Mouse (Mus musculus): ENCODE measurements around the gene Ranbp17. TPM values are rescaled to one million over a fixed set of nuclear protein-coding genes. Genes with fewer than 3 reads are reported as not detected.

The Ranbp17 gene
- polyA plus RNA-seq, 1 experiment = 7.2 TPM

GRCm38 (mm10) chr11:33309566-33309965, 204.0 kb downstream of the Ranbp17 start:
- no peak for DNase-seq (ENCODE audit: low read depth)
- TF ChIP-seq CTCF (IDR thresholded peaks at IDR 0.05; ENCODE audit: borderline replicate concordance, extremely low read depth, insufficient read depth, insufficient read length) (no peak), POLR2A (IDR thresholded peaks at IDR 0.05; ENCODE audit: borderline replicate concordance, extremely low read depth, insufficient read depth, insufficient read length, poor library complexity, severe bottlenecking) (no peak)

- TF ChIP-seq POLR2A (IDR thresholded peaks at IDR 0.05; ENCODE audit: borderline replicate concordance, extremely low read depth, insufficient read depth, insufficient read length, poor library complexity, severe bottlenecking) = no peak
- TF ChIP-seq CTCF (IDR thresholded peaks at IDR 0.05; ENCODE audit: borderline replicate concordance, extremely low read depth, insufficient read depth, insufficient read length) = no peak
- DNase-seq (ENCODE audit: low read depth) = peak; percentile 84
Measured at GRCm38 (mm10) chr11:33300859-33301258, 212.7 kb downstream of the Ranbp17 start.

DNA sequence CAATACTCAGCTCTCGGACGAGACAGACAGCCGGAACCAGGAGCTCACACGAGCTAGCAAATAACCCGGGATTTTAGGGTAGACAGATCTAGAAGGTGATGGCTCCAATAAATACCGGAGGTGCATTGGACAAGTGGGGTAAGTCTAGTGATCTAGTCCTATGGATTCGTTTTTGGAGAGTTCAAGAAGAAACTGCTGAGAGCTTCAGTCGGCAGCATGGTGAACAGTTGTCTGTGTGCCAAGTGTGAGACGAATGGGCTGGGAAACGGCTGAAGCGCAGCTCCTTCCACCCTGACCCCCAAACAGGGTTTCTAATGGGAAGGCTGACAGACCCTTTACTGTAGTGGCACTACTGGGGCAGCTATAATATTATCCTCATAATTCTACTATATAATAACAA, 214.2 kb downstream of the Ranbp17 start:
- TF ChIP-seq POLR2A (IDR thresholded peaks at IDR 0.05; ENCODE audit: borderline replicate concordance, extremely low read depth, insufficient read depth, insufficient read length, poor library complexity, severe bottlenecking) = no peak
- TF ChIP-seq CTCF (IDR thresholded peaks at IDR 0.05; ENCODE audit: borderline replicate concordance, extremely low read depth, insufficient read depth, insufficient read length) = no peak
- DNase-seq (ENCODE audit: low read depth) = peak; percentile 50

DNA sequence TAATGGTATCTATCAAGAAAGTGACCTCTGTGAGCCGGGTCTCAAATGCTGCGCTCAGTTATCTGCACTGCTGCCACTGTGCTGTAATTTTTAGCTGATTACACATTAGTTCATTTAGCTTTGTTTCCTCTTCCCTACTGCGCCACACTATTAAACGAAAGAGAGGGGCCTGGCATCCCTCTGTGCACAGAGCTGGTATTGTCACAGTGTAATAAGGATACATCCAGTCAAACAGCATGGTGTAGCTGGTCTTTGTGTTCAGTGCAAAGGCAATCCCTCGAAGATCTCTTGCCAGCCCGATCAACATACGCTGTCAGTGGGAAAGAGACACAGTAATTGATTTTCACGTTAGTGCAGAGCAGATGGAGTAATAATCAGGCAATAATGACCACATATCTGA, 216.4 kb downstream of the Ranbp17 start:
- DNase-seq (ENCODE audit: low read depth) = peak; percentile 80
- TF ChIP-seq POLR2A (IDR thresholded peaks at IDR 0.05; ENCODE audit: borderline replicate concordance, extremely low read depth, insufficient read depth, insufficient read length, poor library complexity, severe bottlenecking) (no peak), CTCF (IDR thresholded peaks at IDR 0.05; ENCODE audit: borderline replicate concordance, extremely low read depth, insufficient read depth, insufficient read length) (no peak)

- peak; percentile 47 for DNase-seq (ENCODE audit: low read depth)
Measured at GRCm38 (mm10) chr11:33295422-33295821, 218.1 kb downstream of the Ranbp17 start.

DNA sequence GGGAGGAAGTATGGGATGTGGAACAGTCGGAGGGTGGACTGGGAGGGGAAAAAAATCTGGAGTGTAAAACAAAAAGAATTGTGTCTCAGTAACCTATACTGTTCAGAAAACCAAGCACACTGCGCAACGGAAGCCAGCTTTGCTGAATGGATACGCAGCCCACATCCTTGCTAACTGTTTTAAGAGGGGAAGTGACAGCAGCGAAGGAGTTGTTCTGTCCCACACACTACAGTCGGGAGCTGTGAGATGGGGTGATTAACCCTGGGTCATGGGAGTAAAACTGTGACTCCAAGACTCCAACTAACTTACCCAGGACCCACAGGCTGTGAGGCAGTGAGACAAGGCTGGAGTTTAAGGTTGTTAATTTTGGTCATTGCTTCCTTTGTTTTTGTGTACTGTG, 219.5 kb downstream of the Ranbp17 start:
- DNase-seq (ENCODE audit: low read depth) = no peak
- TF ChIP-seq CTCF (IDR thresholded peaks at IDR 0.05; ENCODE audit: borderline replicate concordance, extremely low read depth, insufficient read depth, insufficient read length) (no peak), POLR2A (IDR thresholded peaks at IDR 0.05; ENCODE audit: borderline replicate concordance, extremely low read depth, insufficient read depth, insufficient read length, poor library complexity, severe bottlenecking) (no peak)

More at GRCm38 (mm10) chr11:33295422-33295821, 218.1 kb downstream of the Ranbp17 start:
- TF ChIP-seq CTCF (IDR thresholded peaks at IDR 0.05; ENCODE audit: borderline replicate concordance, extremely low read depth, insufficient read depth, insufficient read length) = peak; percentile 0; the same call in 1 of the 2 replicates
- no peak for TF ChIP-seq POLR2A (IDR thresholded peaks at IDR 0.05; ENCODE audit: borderline replicate concordance, extremely low read depth, insufficient read depth, insufficient read length, poor library complexity, severe bottlenecking)

DNA sequence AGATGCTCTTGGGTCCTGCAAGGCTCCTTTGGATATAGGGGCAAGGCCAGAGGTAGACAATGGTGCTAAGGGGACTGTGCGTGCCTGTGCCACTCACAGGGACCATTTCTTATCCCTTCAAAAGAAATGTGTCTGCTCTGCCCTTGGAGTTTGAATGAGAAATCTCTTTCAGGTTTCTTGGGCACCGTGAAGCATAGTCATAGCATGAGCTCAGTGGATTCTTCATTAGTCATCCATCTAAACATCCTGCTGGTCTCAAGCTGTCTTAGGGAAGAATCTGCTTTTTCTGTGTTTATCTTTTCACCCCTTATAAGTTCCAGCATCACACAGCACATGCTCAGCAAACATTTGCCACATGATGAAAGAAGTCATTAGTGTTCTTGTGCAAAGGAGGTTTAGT, 235.0 kb downstream of the Ranbp17 start:
- no peak for TF ChIP-seq POLR2A (IDR thresholded peaks at IDR 0.05; ENCODE audit: borderline replicate concordance, extremely low read depth, insufficient read depth, insufficient read length, poor library complexity, severe bottlenecking)
- TF ChIP-seq CTCF (IDR thresholded peaks at IDR 0.05; ENCODE audit: borderline replicate concordance, extremely low read depth, insufficient read depth, insufficient read length) = no peak
- DNase-seq (ENCODE audit: low read depth) = no peak

DNA sequence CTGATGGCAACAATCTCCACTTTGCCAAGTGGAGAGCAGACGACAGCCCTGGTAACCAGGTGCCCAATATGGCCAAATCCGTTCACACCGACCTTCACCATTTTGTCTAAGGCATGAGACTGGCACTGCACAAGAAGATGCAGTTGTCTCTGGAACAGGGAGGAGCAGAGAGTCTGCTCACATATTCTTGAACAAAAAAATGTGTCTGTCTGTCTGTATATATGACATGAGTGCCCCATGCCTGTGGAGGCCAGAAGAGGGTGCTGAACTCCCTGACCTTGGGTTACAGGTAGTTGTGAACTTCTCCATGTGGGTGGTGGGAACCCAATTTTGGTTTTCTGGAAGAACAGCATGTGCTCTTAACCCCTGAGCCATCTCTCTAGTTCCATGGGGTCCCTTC, 236.9 kb downstream of the Ranbp17 start, which contains the start of gene Gm12117:
Gene Gm12117, minus strand, starts transcription at position 101 of the 400 bp plus-strand sequence.
- DNase-seq (ENCODE audit: low read depth) = no peak
- TF ChIP-seq CTCF (IDR thresholded peaks at IDR 0.05; ENCODE audit: borderline replicate concordance, extremely low read depth, insufficient read depth, insufficient read length) (no peak), POLR2A (IDR thresholded peaks at IDR 0.05; ENCODE audit: borderline replicate concordance, extremely low read depth, insufficient read depth, insufficient read length, poor library complexity, severe bottlenecking) (no peak)

DNA sequence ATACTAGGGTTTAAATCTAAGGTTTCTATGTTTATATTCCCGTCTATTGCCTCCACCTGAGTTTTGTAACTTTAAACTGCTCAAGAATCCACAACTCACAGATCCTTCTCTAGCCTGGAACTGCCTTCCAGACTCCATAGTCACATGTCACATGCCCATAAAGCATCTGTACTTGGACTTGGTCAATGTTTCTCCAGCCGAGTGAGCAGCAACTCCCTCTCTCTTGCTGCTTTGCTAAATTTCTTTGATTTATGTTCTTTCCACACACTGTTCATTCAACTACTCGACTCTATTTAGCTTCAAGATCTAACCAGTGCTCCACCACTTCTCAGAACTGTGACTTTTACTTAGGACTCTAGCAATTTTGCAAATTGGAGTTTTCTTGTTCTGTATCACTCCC, 238.7 kb downstream of the Ranbp17 start:
- TF ChIP-seq POLR2A (IDR thresholded peaks at IDR 0.05; ENCODE audit: borderline replicate concordance, extremely low read depth, insufficient read depth, insufficient read length, poor library complexity, severe bottlenecking) (no peak), CTCF (IDR thresholded peaks at IDR 0.05; ENCODE audit: borderline replicate concordance, extremely low read depth, insufficient read depth, insufficient read length) (no peak)
- DNase-seq (ENCODE audit: low read depth) = no peak

DNA sequence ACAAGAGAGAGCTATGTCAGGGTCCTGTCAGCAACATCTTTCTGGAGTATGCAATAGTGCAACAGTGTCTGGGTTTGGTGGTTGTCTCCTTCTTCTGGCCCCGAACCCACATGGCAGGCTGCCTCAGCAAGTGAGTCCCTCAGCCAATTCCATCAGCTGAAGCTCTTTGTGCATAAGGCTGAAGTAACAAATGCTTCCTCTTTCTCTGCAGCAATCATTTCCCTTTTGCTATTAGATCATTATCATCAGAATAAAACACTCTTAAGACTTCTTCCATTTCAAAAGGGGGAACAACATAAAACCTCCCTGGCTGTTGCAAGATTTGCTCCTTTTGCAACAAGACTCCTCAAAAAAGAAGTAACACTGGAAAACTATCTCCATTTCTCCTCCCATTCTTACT, 239.3 kb downstream of the Ranbp17 start:
- TF ChIP-seq POLR2A (IDR thresholded peaks at IDR 0.05; ENCODE audit: borderline replicate concordance, extremely low read depth, insufficient read depth, insufficient read length, poor library complexity, severe bottlenecking) (no peak), CTCF (IDR thresholded peaks at IDR 0.05; ENCODE audit: borderline replicate concordance, extremely low read depth, insufficient read depth, insufficient read length) (no peak)
- DNase-seq (ENCODE audit: low read depth) = no peak

GRCm38 (mm10) chr11:33240295-33240694, 273.3 kb downstream of the Ranbp17 start:
- DNase-seq (ENCODE audit: low read depth) = no peak
- TF ChIP-seq POLR2A (IDR thresholded peaks at IDR 0.05; ENCODE audit: borderline replicate concordance, extremely low read depth, insufficient read depth, insufficient read length, poor library complexity, severe bottlenecking) (no peak), CTCF (IDR thresholded peaks at IDR 0.05; ENCODE audit: borderline replicate concordance, extremely low read depth, insufficient read depth, insufficient read length) (no peak)

- no peak for TF ChIP-seq CTCF (IDR thresholded peaks at IDR 0.05; ENCODE audit: borderline replicate concordance, extremely low read depth, insufficient read depth, insufficient read length)
- no peak for TF ChIP-seq POLR2A (IDR thresholded peaks at IDR 0.05; ENCODE audit: borderline replicate concordance, extremely low read depth, insufficient read depth, insufficient read length, poor library complexity, severe bottlenecking)
- peak; percentile 35 for DNase-seq (ENCODE audit: low read depth)
Measured at GRCm38 (mm10) chr11:33234134-33234533, 279.4 kb downstream of the Ranbp17 start.
